Mouse (Mus musculus): Measurements from ENCODE around the gene Strada. TPM values are rescaled to one million over a fixed set of nuclear protein-coding genes. Genes with fewer than 3 reads are reported as not detected.

Strada gene
- polyA plus RNA-seq, 1 experiment from 2014 or later: 21.9 TPM

- 0 out of 2 replicates have a peak, but pooled peaks cover 2% of the 10 kb centered on the region for H3K36me3 ChIP-seq (ENCODE audit: control insufficient read depth, insufficient read depth)
- H3K9me3 ChIP-seq (replicated peaks; ENCODE audit: control insufficient read depth, low read length): no peaks in the 10 kb centered on the region
- no peak overlapping the region for H3K27ac ChIP-seq (ENCODE audit: low read length)
- H3K27me3 ChIP-seq (ENCODE audit: control insufficient read depth, insufficient read depth, low read length): no peaks in the 10 kb centered on the region
- ATAC-seq (replicated peaks; ENCODE audit: extremely low read depth, insufficient read depth, low FRiP score): no peak
- 0 out of 2 replicates have a peak, but pooled peaks cover 2% of the 10 kb centered on the region for H3K4me1 ChIP-seq (ENCODE audit: control insufficient read depth, insufficient read depth, low read length)
- 55% methylated on average over 3 of the region's 3 CpGs for WGBS
- no peak overlapping the region for H3K4me2 ChIP-seq (ENCODE audit: low read depth, low read length)
- no peak overlapping the region for H3K4me3 ChIP-seq (ENCODE audit: low read length)
- no peak overlapping the region for H3K9ac ChIP-seq (ENCODE audit: low read length)
These were observed 26.9 kb downstream of the Strada start for GRCm38 (mm10) chr11:106175081-106175480.

GRCm38 (mm10) chr11:106174372-106174771 lies 27.6 kb downstream of the Strada start:
- WGBS: 71% methylated on average over 5 of the region's 5 CpGs
- Histone ChIP-seq H3K9ac (ENCODE audit: low read length) (no peak overlapping the region), H3K4me3 (ENCODE audit: low read length) (no peak overlapping the region), H3K36me3 (ENCODE audit: control insufficient read depth, insufficient read depth) (0 out of 2 replicates have a peak, but pooled peaks cover 2% of the 10 kb centered on the region), H3K27me3 (ENCODE audit: control insufficient read depth, insufficient read depth, low read length) (no peaks in the 10 kb centered on the region), H3K27ac (ENCODE audit: low read length) (no peak overlapping the region), H3K9me3 (replicated peaks; ENCODE audit: control insufficient read depth, low read length) (no peaks in the 10 kb centered on the region), H3K4me1 (ENCODE audit: control insufficient read depth, insufficient read depth, low read length) (no peaks in the 10 kb centered on the region), H3K4me2 (ENCODE audit: low read depth, low read length) (no peak overlapping the region)
- ATAC-seq (replicated peaks; ENCODE audit: extremely low read depth, insufficient read depth, low FRiP score): no peak

- ATAC-seq (replicated peaks; ENCODE audit: extremely low read depth, insufficient read depth, low FRiP score): no peak
- Histone ChIP-seq H3K4me2 (ENCODE audit: low read depth, low read length) (no peak overlapping the region), H3K27me3 (ENCODE audit: control insufficient read depth, insufficient read depth, low read length) (no peaks in the 10 kb centered on the region), H3K4me1 (ENCODE audit: control insufficient read depth, insufficient read depth, low read length) (no peaks in the 10 kb centered on the region), H3K9ac (ENCODE audit: low read length) (no peak overlapping the region), H3K4me3 (ENCODE audit: low read length) (no peak overlapping the region), H3K27ac (ENCODE audit: low read length) (no peak overlapping the region), H3K36me3 (ENCODE audit: control insufficient read depth, insufficient read depth) (0 out of 2 replicates have a peak, but pooled peaks cover 4% of the 10 kb centered on the region), H3K9me3 (replicated peaks; ENCODE audit: control insufficient read depth, low read length) (no peaks in the 10 kb centered on the region)
- 86% methylated on average over 2 of the region's 2 CpGs for WGBS
These were observed 28.7 kb downstream of the Strada start for GRCm38 (mm10) chr11:106173228-106173627.

GRCm38 (mm10) chr11:106170807-106171206 lies 31.2 kb downstream of the Strada start:
- H3K36me3 ChIP-seq (ENCODE audit: control insufficient read depth, insufficient read depth): peaks cover 16% of the 10 kb centered on the region
- H3K27ac ChIP-seq (ENCODE audit: low read length): no peak overlapping the region
- H3K27me3 ChIP-seq (ENCODE audit: control insufficient read depth, insufficient read depth, low read length): no peaks in the 10 kb centered on the region
- 79% methylated on average over 7 of the region's 7 CpGs for WGBS
- no peak overlapping the region for H3K4me2 ChIP-seq (ENCODE audit: low read depth, low read length)
- H3K9me3 ChIP-seq (replicated peaks; ENCODE audit: control insufficient read depth, low read length): no peaks in the 10 kb centered on the region
- H3K9ac ChIP-seq (ENCODE audit: low read length): no peak overlapping the region
- no peaks in the 10 kb centered on the region for H3K4me1 ChIP-seq (ENCODE audit: control insufficient read depth, insufficient read depth, low read length)
- no peak overlapping the region for H3K4me3 ChIP-seq (ENCODE audit: low read length)
- ATAC-seq (replicated peaks; ENCODE audit: extremely low read depth, insufficient read depth, low FRiP score): no peak

GRCm38 (mm10) chr11:106167435-106167834 lies 34.5 kb downstream of the Strada start:
- peak overlapping the region; percentile 24; the same call in 1 of the 2 replicates for H3K27ac ChIP-seq (ENCODE audit: low read length)
- 75% methylated on average over 5 of the region's 5 CpGs for WGBS

GRCm38 (mm10) chr11:106164601-106165180 lies 37.3 kb downstream of the Strada start:
- no peak for ATAC-seq (replicated peaks; ENCODE audit: extremely low read depth, insufficient read depth, low FRiP score)
- Histone ChIP-seq H3K27ac (ENCODE audit: low read length) (no peak overlapping the region), H3K36me3 (ENCODE audit: control insufficient read depth, insufficient read depth) (peaks cover 22% of the 10 kb centered on the region)

More at GRCm38 (mm10) chr11:106167435-106167834, 34.5 kb downstream of the Strada start:
- H3K4me3 ChIP-seq (ENCODE audit: low read length): no peak overlapping the region
- ATAC-seq (replicated peaks; ENCODE audit: extremely low read depth, insufficient read depth, low FRiP score): no peak
- peaks cover 22% of the 10 kb centered on the region for H3K36me3 ChIP-seq (ENCODE audit: control insufficient read depth, insufficient read depth)
- no peak overlapping the region for H3K4me2 ChIP-seq (ENCODE audit: low read depth, low read length)
- H3K4me1 ChIP-seq (ENCODE audit: control insufficient read depth, insufficient read depth, low read length): no peaks in the 10 kb centered on the region
- no peak overlapping the region for H3K9ac ChIP-seq (ENCODE audit: low read length)
- H3K27me3 ChIP-seq (ENCODE audit: control insufficient read depth, insufficient read depth, low read length): no peaks in the 10 kb centered on the region
- H3K9me3 ChIP-seq (replicated peaks; ENCODE audit: control insufficient read depth, low read length): no peaks in the 10 kb centered on the region

GRCm38 (mm10) chr11:106163546-106163945 lies 38.4 kb downstream of the Strada start:
- H3K4me1 ChIP-seq (ENCODE audit: control insufficient read depth, insufficient read depth, low read length): peaks cover 12% of the 10 kb centered on the region
- H3K4me3 ChIP-seq (ENCODE audit: low read length): no peak overlapping the region
- peaks cover 22% of the 10 kb centered on the region for H3K36me3 ChIP-seq (ENCODE audit: control insufficient read depth, insufficient read depth)
- H3K9ac ChIP-seq (ENCODE audit: low read length): no peak overlapping the region
- no peaks in the 10 kb centered on the region for H3K27me3 ChIP-seq (ENCODE audit: control insufficient read depth, insufficient read depth, low read length)
- no peak overlapping the region for H3K4me2 ChIP-seq (ENCODE audit: low read depth, low read length)
- no peaks in the 10 kb centered on the region for H3K9me3 ChIP-seq (replicated peaks; ENCODE audit: control insufficient read depth, low read length)
- WGBS: 75% methylated on average over 4 of the region's 4 CpGs
- peak overlapping the region; percentile 62 for H3K27ac ChIP-seq (ENCODE audit: low read length)
- no peak for ATAC-seq (replicated peaks; ENCODE audit: extremely low read depth, insufficient read depth, low FRiP score)

More at GRCm38 (mm10) chr11:106164601-106165180, 37.3 kb downstream of the Strada start:
- Histone ChIP-seq H3K4me1 (ENCODE audit: control insufficient read depth, insufficient read depth, low read length) (peaks cover 11% of the 10 kb centered on the region), H3K27me3 (ENCODE audit: control insufficient read depth, insufficient read depth, low read length) (no peaks in the 10 kb centered on the region), H3K9me3 (replicated peaks; ENCODE audit: control insufficient read depth, low read length) (no peaks in the 10 kb centered on the region), H3K9ac (ENCODE audit: low read length) (no peak overlapping the region), H3K4me2 (ENCODE audit: low read depth, low read length) (no peak overlapping the region), H3K4me3 (ENCODE audit: low read length) (no peak overlapping the region)
- WGBS: 87% methylated on average over 16 of the region's 16 CpGs

GRCm38 (mm10) chr11:106162237-106162636 lies 39.7 kb downstream of the Strada start:
- Histone ChIP-seq H3K4me1 (ENCODE audit: control insufficient read depth, insufficient read depth, low read length) (peaks cover 16% of the 10 kb centered on the region), H3K9me3 (replicated peaks; ENCODE audit: control insufficient read depth, low read length) (no peaks in the 10 kb centered on the region), H3K27ac (ENCODE audit: low read length) (no peak overlapping the region), H3K36me3 (ENCODE audit: control insufficient read depth, insufficient read depth) (peaks cover 16% of the 10 kb centered on the region), H3K4me3 (ENCODE audit: low read length) (no peak overlapping the region), H3K27me3 (ENCODE audit: control insufficient read depth, insufficient read depth, low read length) (no peaks in the 10 kb centered on the region), H3K9ac (ENCODE audit: low read length) (no peak overlapping the region), H3K4me2 (ENCODE audit: low read depth, low read length) (no peak overlapping the region)
- WGBS: 78% methylated on average over 2 of the region's 2 CpGs
- ATAC-seq (replicated peaks; ENCODE audit: extremely low read depth, insufficient read depth, low FRiP score): no peak

GRCm38 (mm10) chr11:106160841-106161721 lies 40.9 kb downstream of the Strada start, which contains the start of the genes Gm10840 and Limd2:
TSS of gene Gm10840 (plus strand) at chr11:106160850.
TSS of gene Limd2 (minus strand) at chr11:106160860.
- H3K27ac ChIP-seq (ENCODE audit: low read length): peak within 1 kb of the TSS; percentile 92
- peaks cover 18% of the 10 kb centered on the region for H3K36me3 ChIP-seq (ENCODE audit: control insufficient read depth, insufficient read depth)
- peak within 1 kb of the TSS; percentile 92 for H3K9ac ChIP-seq (ENCODE audit: low read length)
- H3K4me3 ChIP-seq (ENCODE audit: low read length): peak within 1 kb of the TSS; percentile 73
- no peaks in the 10 kb centered on the region for H3K27me3 ChIP-seq (ENCODE audit: control insufficient read depth, insufficient read depth, low read length)
- H3K4me2 ChIP-seq (ENCODE audit: low read depth, low read length): peak within 1 kb of the TSS; percentile 89
- ATAC-seq (replicated peaks; ENCODE audit: extremely low read depth, insufficient read depth, low FRiP score): peak; percentile 10; the same call in 1 of the 2 replicates
- H3K4me1 ChIP-seq (ENCODE audit: control insufficient read depth, insufficient read depth, low read length): peaks cover 16% of the 10 kb centered on the region
- 33% methylated on average over 22 of the region's 22 CpGs for WGBS
- no peaks in the 10 kb centered on the region for H3K9me3 ChIP-seq (replicated peaks; ENCODE audit: control insufficient read depth, low read length)
